Mouse (Mus musculus) megakaryocyte, adult 5-6 weeks (primary cell): ENCODE data around the gene Sept10. TPM values are rescaled to one million over a fixed set of nuclear protein-coding genes. Genes with fewer than 3 reads are reported as not detected.
A peak's percentile ranks its signal among the peaks of the same experiment; 100 is the strongest.
"Not testable (repeated sequence)": the region's sequence is repeated elsewhere in the genome, so short reads cannot be mapped to it uniquely, and the experiment has no call there.

Source experiments
- ATAC-seq: 2 replicates; pipeline ENCODE4 v1.8.0; 2016; ENCODE audit warnings: mild to moderate bottlenecking, inconsistent platforms; ENCODE audit not compliant: poor library complexity, severe bottlenecking
- total RNA-seq, 2 experiments: library from RNA; stranded (forward) in 1 of 2; stranded (reverse) in 1 of 2; fragments of 153-499, 151-499 nt in 1 of 2; fragments of 221-1000, 200-1000 nt in 1 of 2; gene quantifications; 2 replicates each; pipeline versions ENCODE4 v1.2.3 to v1.2.4; 2015 to 2017

Sept10 gene
- total RNA-seq, 2 experiments from 2014 or later: 19.8 to 54.9 TPM

- no peak for ATAC-seq
These were observed 88.1 kb downstream of the Sept10 start for GRCm38 (mm10) chr10:59133478-59134009.

DNA sequence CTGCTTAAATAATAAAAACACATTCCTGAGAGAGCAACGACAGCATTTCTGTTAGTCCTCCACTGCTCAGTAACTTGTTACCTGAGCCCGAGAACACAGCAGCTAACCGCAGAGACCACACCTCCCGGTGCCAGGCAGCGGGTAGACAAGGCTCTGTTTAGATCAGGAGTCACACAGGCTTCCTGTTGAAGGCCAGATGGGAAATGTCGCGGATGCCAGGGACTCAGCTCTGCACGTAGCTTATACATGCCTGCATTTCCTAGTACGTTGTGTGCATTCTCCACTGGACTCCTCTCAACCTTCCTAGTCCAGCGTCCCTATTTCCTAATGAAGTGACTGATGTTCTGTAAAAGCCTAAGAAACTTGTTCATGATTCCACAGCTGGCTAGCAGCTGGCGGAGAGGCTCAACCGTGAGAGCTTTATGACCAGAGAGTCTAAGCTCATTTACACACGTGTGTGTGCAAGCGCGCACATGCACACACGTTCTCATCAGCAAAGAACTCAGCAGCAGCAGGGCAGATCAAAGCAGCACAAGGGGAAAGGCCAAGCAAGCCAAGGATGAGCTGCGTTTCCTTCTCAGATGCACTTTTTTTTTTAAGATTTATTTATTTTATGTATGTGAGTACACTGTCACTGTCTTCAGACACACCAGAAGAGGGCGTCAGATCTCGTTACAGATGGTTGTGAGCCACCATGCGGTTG lies 89.6 kb downstream of the Sept10 start:
- ATAC-seq: no peak

- ATAC-seq: no peak
These were observed 94.0 kb downstream of the Sept10 start for GRCm38 (mm10) chr10:59127637-59128036.

DNA sequence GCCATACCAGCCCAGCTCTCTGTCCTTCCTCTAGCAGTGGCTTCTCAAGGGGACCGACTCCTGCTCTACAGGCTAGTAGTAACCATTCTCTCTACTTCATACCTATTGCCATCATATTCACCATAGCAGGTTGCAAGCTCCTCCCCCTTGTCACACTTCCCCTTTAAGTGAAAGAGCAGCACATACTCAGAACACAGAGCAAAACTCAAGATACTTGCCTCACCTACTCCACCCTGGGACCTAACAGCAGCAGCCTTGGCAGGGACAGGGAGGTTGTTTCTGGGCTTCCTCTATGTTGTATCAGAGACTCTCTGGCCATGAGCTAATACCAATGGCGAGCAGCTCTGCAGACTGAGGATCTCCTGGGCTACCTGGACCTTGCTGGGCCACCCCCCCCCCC lies 96.2 kb downstream of the Sept10 start:
- ATAC-seq: no peak

GRCm38 (mm10) chr10:59119811-59120210 lies 101.8 kb downstream of the Sept10 start:
- ATAC-seq: no peak

DNA sequence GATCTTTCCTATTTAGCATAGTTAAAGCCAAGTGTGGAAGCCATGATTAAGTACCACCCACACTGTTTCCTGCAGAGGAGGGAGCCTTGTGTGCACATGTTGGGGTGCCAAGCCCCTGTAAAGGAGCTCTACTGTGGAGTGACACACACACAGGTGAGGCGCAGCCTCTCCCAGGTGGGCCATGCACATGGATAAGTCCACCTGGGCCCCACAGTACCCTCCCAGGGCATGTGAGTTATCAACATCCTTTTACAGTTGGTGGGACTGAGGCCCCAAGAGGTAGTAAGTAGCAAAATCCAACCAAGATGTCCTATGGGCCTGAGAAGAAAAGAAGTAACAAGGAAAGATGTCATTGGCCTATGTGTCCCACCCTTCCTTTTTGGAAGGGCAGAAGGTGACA lies 102.6 kb downstream of the Sept10 start:
- ATAC-seq: no peak

DNA sequence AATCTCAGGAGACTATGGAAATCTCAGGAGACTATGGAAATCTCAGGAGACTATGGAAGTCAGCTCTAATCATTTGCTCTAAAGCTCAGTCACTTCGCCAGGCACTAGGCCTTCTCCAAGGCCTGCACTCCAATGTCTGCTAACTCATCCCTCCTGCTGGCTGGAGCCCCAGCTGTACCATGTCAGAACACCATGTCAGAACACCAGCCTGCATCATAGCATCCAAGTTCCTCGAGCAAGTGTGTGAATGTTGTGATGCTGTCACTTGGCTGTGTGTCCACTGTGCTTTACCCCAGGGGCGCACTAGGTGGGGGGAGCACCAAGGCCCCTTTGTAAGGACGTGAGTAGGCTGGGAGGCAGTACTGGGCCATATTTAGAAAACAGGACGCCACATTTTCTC lies 104.1 kb downstream of the Sept10 start:
- ATAC-seq: no peak

- ATAC-seq: no peak
These were observed 105.3 kb downstream of the Sept10 start for GRCm38 (mm10) chr10:59116331-59116730.

GRCm38 (mm10) chr10:59115691-59116090 lies 106.0 kb downstream of the Sept10 start:
- ATAC-seq: no peak

DNA sequence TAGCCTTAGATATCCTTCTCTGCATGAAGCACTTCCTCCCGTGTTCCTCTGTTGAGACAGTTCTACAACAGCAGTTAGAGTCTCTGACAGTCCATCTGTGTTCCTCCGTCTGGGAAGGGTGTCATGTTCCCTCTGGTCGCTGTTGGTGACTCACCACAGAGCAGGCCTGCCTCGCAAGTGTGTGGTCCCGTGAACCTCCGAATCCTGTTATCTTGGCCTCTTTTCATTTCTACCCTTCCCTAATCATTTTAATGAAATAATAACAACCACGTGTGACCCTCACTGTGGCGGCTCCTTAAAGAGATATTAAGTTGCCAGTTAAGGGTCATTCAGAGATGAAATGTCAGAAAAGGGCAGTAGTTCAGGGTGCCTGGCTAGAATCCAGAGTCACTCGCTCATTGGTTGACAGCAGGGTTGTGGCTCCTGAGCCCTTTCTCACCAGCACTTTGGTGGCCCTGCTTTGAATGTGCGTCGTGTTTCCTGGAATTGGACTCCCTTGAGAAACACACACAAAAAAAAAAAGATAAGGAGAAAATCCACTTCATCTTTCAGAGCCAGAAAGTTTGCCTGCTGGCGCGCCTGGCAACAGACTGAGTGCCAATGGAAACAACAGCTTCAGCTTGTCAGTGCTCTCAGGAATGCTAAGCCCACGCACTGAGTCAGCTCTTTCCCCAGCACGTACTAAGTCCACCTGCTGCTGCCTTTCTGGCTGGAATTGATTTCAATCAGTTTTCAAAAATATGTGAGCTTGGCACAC lies 106.9 kb downstream of the Sept10 start:
- ATAC-seq: no peak

DNA sequence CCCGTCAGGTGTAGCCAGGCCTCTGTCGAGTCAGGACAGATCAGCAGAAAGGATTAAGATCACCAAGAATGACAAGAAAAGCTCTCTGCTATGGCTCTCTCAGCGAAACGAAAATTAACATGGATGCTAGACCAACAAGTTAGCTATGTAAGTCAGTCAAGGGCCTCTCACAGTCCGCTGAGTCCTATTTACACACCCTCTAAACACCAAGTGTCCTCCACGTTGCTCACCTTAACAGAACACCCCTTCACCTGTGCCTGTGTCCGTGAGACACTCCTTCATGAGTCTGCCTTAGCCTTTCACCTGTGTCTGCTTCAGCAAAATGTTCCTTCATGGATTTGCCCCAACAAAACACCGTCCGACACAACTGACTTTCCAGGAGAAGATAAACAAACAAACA lies 108.3 kb downstream of the Sept10 start:
- no peak for ATAC-seq

GRCm38 (mm10) chr10:59112755-59113154 lies 108.9 kb downstream of the Sept10 start:
- ATAC-seq: peak; percentile 64

DNA sequence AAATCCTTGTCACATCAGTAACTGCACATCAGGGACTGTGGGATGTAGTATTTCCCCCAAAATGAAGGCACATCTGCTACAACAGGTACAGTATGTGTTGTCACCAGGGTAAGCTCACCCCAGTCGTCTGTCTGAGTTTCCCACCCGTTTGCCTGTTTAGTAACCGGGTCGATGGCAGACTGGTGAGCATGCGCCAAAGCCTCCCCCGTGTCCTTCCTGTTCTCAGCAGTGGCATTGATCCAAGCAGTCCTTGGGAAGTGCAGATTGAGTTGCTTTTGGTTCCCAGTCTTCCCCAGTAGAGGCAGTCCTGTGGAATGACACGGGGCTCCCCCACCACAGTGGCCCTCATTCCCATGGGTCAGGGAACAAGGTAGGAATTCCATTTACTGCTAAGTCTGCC lies 111.3 kb downstream of the Sept10 start:
- no peak for ATAC-seq

DNA sequence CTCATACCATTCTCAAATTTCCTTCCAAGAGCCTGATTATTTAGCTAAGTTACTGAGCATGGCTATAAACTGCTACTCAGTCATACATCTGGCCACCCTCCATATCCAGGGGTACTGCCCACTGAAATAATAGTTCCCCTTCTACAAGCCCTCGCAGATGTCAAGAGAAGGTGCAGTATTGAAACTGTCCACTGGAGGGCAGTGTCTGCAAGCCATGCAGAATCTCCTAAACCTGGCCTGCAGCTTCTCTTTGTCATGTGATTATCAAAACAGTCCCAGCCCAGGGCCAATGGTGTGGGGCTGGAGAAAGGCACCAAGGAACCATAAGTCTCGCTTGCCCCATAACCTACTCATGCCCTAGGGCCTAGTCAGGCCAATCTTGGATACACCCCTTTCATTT lies 112.6 kb downstream of the Sept10 start:
- ATAC-seq: peak; percentile 79

- ATAC-seq: no peak
These were observed 115.0 kb downstream of the Sept10 start for GRCm38 (mm10) chr10:59106644-59107043.

DNA sequence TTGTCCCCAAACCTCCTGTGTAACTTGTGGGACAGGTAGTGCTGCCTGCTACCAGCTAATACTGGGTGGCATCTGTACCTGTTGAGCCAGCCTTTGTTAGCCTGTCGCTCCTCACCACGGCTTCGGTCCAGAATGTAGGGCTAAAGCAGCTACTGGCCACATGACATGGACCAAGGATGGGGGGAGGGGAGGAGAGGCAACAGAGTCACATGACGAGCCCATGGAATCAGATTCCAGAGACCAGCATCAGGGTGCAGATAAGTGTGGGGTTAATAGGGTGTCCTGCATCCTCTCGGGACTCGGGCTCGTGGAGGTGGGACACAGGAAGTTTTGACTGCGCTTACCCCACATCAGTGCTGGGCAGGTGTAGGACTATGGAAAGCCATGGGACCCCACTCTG lies 115.8 kb downstream of the Sept10 start:
- no peak for ATAC-seq

GRCm38 (mm10) chr10:59104683-59105082 lies 117.0 kb downstream of the Sept10 start:
- no peak for ATAC-seq

DNA sequence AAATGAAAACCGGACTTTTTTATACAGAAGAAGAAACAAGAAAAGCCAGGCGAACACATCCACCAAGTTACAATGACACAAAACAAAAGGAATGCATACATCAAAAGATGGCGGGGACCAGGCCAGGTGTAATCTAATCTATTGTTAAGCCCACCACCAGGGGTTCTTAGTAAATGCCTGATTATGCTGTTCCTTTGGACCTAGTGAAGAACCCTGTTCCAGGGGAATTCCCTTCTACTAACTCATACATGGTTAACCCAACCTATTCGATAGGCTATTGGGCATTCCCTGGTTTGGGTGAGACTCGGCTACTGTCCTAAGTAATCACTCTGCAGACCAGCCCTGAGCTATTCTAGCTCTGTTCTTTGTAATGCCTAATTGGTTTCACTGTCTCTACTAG lies 118.6 kb downstream of the Sept10 start:
- ATAC-seq: not testable (repeated sequence)

- no peak for ATAC-seq
These were observed 129.7 kb downstream of the Sept10 start for GRCm38 (mm10) chr10:59091988-59092387.
